Mouse (Mus musculus) E14TG2a.4 (cell line): ENCODE data around the gene Tcf7l2.

Experiments used
- H3K27me3 ChIP-seq: 2 replicates; pipeline ENCODE4 v1.6.1; 2014; ENCODE audit warnings: low read length, control low read depth; ENCODE audit not compliant: insufficient read depth
- H3K36me3 ChIP-seq: 2 replicates; pipeline ENCODE4 v1.6.1; 2014; ENCODE audit warnings: low read length, control low read depth; ENCODE audit not compliant: insufficient read depth
- H3K4me1 ChIP-seq: replicated peaks from 2 replicates; pipeline ENCODE4 v1.6.1; 2014; ENCODE audit warnings: low read depth, low read length, control low read depth
- H3K4me3 ChIP-seq: replicated peaks from 2 replicates; pipeline ENCODE4 v1.5.1; 2014; ENCODE audit warnings: mild to moderate bottlenecking, low read length
- H3K9me3 ChIP-seq: 2 replicates; pipeline ENCODE4 v1.6.1; 2014; ENCODE audit warnings: low read length, control low read depth
- CTCF ChIP-seq: conservative IDR thresholded peaks from 2 replicates; pipeline ENCODE4 v1.5.1; 2014; ENCODE audit warnings: low read length
- NANOG ChIP-seq: IDR thresholded peaks from 2 replicates; pipeline ENCODE4 v1.6.1; 2014; ENCODE audit warnings: borderline replicate concordance, low read length, mixed read lengths
- POU5F1 ChIP-seq: IDR thresholded peaks from 2 replicates; pipeline ENCODE4 v1.6.1; 2014; ENCODE audit warnings: low read length, borderline replicate concordance

Gene Tcf7l2

GRCm38 (mm10) chr19:55838389-55839035 lies 96.9 kb downstream of the Tcf7l2 start:
- Histone ChIP-seq H3K4me3 (no peak overlapping the region), H3K9me3 (no peaks in the 10 kb centered on the region), H3K4me1 (peaks cover 19% of the 10 kb centered on the region), H3K36me3 (no peaks in the 10 kb centered on the region), H3K27me3 (no peaks in the 10 kb centered on the region)
- TF ChIP-seq CTCF: no peak
- no peak for TF ChIP-seq POU5F1
- TF ChIP-seq NANOG: no peak

DNA sequence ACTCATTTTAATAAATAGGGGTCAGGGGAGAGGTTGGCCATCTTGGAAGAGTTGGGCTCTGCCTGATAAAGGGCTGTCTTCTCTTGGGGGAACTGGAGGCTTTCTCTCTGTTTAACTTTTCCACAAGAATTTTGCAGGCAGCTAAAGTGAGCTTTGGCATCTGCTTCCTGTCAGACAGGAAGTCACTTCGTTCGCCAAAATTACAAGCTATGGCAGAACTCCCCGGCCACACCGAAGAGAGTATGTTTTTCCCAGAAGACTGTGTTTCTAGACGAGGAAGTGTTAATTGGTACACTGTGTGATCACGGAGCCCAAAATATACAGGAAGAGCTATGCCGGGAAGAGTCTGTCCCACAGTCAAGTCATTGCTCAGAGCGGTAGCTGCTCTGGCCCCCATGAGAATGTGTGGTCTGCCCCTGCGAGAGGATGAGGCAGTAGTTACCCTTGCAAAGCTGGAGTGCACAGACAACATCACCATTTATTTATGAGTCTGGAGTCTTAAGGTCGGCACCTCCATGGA lies 97.5 kb downstream of the Tcf7l2 start:
- no peak for TF ChIP-seq CTCF
- no peak for TF ChIP-seq NANOG
- TF ChIP-seq POU5F1: no peak
- no peaks in the 10 kb centered on the region for H3K27me3 ChIP-seq
- H3K4me1 ChIP-seq: peaks cover 19% of the 10 kb centered on the region
- no peak overlapping the region for H3K4me3 ChIP-seq
- no peaks in the 10 kb centered on the region for H3K9me3 ChIP-seq
- H3K36me3 ChIP-seq: no peaks in the 10 kb centered on the region

GRCm38 (mm10) chr19:55840499-55841121 lies 99.0 kb downstream of the Tcf7l2 start:
- peaks cover 19% of the 10 kb centered on the region for H3K4me1 ChIP-seq
- H3K4me3 ChIP-seq: no peak overlapping the region
- no peaks in the 10 kb centered on the region for H3K9me3 ChIP-seq
- TF ChIP-seq NANOG (no peak), CTCF (no peak), POU5F1 (no peak)
- no peaks in the 10 kb centered on the region for H3K27me3 ChIP-seq
- no peaks in the 10 kb centered on the region for H3K36me3 ChIP-seq

GRCm38 (mm10) chr19:55842046-55842445 lies 100.4 kb downstream of the Tcf7l2 start:
- peaks cover 19% of the 10 kb centered on the region for H3K4me1 ChIP-seq
- TF ChIP-seq NANOG (no peak), CTCF (no peak), POU5F1 (no peak)
- H3K9me3 ChIP-seq: no peaks in the 10 kb centered on the region
- H3K36me3 ChIP-seq: no peaks in the 10 kb centered on the region
- no peaks in the 10 kb centered on the region for H3K27me3 ChIP-seq
- no peak overlapping the region for H3K4me3 ChIP-seq

GRCm38 (mm10) chr19:55843111-55843887 lies 101.7 kb downstream of the Tcf7l2 start:
- Histone ChIP-seq H3K4me1 (peaks cover 8% of the 10 kb centered on the region), H3K4me3 (no peak overlapping the region), H3K27me3 (no peaks in the 10 kb centered on the region), H3K36me3 (no peaks in the 10 kb centered on the region), H3K9me3 (no peaks in the 10 kb centered on the region)
- TF ChIP-seq POU5F1 (no peak), NANOG (no peak), CTCF (no peak)

DNA sequence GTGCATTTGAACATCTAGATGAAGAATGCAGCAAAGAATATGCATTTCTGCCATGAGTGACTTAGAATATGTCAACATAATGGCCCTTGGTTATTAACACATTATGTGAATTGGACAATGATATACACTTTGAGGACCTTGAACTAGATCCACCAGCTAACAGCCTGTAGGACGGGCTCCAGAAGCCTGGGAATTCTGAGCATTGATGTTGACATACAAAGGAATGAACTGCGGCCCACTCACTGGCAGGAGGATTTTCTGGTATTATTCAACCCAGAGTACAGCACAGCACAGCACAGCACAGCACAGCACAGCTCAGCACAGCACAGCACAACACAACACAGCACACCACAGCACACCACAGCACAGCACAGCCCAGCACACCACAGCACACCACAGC lies 104.1 kb downstream of the Tcf7l2 start:
- no peaks in the 10 kb centered on the region for H3K9me3 ChIP-seq
- TF ChIP-seq NANOG (no peak), POU5F1 (no peak), CTCF (no peak)
- H3K27me3 ChIP-seq: no peaks in the 10 kb centered on the region
- no peak overlapping the region for H3K4me3 ChIP-seq
- no peaks in the 10 kb centered on the region; the same call in 1 of the 2 replicates for H3K4me1 ChIP-seq
- no peaks in the 10 kb centered on the region for H3K36me3 ChIP-seq

DNA sequence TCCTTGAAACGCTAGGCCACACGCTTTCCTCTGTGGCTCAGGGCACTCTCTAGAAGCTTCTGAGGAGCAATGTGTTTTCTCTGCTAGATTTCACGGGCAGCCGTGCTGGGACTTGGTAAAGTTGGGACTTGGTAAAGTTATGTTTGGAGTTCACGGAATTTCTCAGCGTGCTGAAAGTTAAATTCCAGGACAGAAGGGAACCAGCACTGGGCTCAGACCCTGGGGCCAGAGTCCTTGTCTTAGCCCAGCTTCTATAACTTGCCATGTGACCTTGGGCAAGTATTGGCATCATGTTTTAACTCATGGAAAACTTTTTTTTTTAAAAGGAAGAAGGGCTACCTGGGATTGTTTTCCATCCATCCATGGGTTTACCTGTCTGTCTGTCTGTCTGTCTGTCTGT lies 104.6 kb downstream of the Tcf7l2 start:
- H3K36me3 ChIP-seq: no peaks in the 10 kb centered on the region
- H3K9me3 ChIP-seq: no peaks in the 10 kb centered on the region
- no peak overlapping the region for H3K4me3 ChIP-seq
- no peaks in the 10 kb centered on the region for H3K27me3 ChIP-seq
- TF ChIP-seq CTCF (no peak), POU5F1 (no peak), NANOG (no peak)
- no peaks in the 10 kb centered on the region; the same call in 1 of the 2 replicates for H3K4me1 ChIP-seq

DNA sequence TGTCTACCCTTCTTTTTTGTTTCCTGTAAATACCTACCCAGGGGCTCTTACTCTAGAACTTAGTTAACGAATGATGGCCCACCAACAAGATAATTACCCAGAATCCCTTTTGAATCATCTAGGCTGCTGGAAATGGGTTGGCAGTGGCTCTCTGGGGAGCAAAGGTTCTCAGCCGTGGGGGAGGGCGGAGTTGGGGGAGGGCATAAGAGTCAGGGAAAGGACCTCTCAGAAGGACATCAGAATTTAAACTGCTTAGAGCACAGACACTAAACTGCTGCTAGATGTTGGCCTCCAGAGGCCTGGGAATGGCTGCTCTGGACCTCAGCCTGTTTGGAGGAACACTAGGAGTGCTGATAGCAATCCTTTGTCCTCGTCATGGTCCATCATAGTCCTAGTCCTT lies 105.4 kb downstream of the Tcf7l2 start:
- Histone ChIP-seq H3K4me1 (no peaks in the 10 kb centered on the region; the same call in 1 of the 2 replicates), H3K27me3 (no peaks in the 10 kb centered on the region), H3K4me3 (no peak overlapping the region), H3K36me3 (no peaks in the 10 kb centered on the region), H3K9me3 (no peaks in the 10 kb centered on the region)
- TF ChIP-seq CTCF (no peak), NANOG (no peak), POU5F1 (no peak)
